Mouse (Mus musculus): ENCODE measurements around the gene Matn4. TPM values are rescaled to one million over a fixed set of nuclear protein-coding genes. Genes with fewer than 3 reads are reported as not detected.

Matn4 gene
- polyA plus RNA-seq, 2 experiments = 0.44 TPM; not detected in 1

DNA sequence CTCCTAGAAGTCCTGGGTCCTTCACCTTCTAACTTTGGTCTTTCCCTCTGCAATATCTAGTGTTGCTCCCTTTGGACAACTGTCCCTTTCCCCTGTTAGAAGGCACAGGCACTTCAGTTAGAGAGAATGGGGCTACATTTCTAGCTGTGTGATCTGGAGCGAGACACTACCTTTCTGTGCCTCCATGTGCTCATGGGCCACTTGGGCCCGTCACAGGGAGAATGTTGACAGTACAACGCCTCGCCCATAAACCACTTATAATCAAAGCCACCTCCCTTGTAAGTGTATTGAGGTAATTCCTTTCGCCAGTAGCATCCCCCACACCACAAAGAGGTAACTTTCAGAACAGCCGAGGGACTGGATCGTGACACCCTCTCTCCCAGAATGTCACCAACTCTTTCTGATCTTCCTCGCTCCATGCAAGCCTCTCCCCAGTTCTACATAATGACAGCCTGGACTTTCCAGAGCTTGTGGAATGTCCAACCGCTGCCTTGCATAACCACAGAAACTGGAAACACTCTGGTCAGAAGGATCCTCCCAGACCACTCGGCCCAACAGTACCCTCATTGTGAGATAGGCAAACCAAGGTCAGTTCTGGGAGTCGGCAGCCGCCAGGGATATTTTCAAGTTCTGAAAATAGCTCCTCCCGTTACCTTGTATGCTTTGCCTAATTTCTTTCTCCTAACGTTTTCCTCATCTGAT, 44.5 kb upstream of the Matn4 start:
- Histone ChIP-seq H3K4me2 (ENCODE audit: low read depth) (no peak overlapping the region), H3K9me3 (ENCODE audit: control insufficient read depth, low read length) (no peaks in the 10 kb centered on the region), H3K27me3 (ENCODE audit: control insufficient read depth, insufficient read depth, low read length) (peaks cover 3% of the 10 kb centered on the region; the same call in 1 of the 2 replicates), H3K27ac (no peak overlapping the region), H3K9ac (replicated peaks) (no peak overlapping the region), H3K36me3 (replicated peaks; ENCODE audit: control insufficient read depth, insufficient read depth, low read depth) (no peaks in the 10 kb centered on the region), H3K4me1 (replicated peaks; ENCODE audit: control insufficient read depth in 2 of 2, insufficient read depth in 2 of 2, low read length in 1 of 2) (peaks cover 0 to 3% of the 10 kb centered on the region in 2 experiments; a peak in 2 of 4 replicates), H3K4me3 (ENCODE audit: insufficient read depth in 1 of 2, low read depth in 2 of 2, low read length in 2 of 2) (no peak overlapping the region)
- WGBS (ENCODE audit: insufficient replicate concordance) = 67% methylated on average over 14 of the region's 14 CpGs
- TF ChIP-seq CTCF (IDR thresholded peaks at IDR 0.05; ENCODE audit: low read depth) (no peak), EP300 (IDR thresholded peaks at IDR 0.05; ENCODE audit: low read depth) (no peak)
- DNase-seq (ENCODE audit: low read depth in 3 of 3, low spot score in 3 of 3) (no peak), ATAC-seq (ENCODE audit: insufficient read depth) (no peak)

DNA sequence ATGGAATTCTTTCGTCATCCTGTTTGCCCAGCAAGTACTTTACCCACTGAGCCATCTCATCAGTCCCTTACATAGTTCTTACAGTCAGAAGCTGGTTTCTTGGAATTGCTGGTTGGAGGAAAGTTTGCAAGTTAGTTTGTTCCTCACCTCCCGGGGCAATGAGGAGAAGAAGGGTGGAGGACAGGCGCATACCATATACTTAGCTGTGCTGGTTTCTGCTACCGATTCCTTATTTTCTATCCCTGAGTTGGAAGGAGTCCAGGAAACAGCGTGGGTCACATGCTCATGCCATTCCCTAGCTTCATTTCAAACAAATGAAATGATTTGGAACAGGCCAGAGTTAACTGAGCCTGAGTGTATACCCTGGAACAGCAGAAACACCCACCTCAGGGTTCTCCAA, 44.0 kb upstream of the Matn4 start:
- no peak overlapping the region for H3K4me3 ChIP-seq (ENCODE audit: insufficient read depth in 1 of 2, low read depth in 2 of 2, low read length in 2 of 2)
- peaks cover 6% of the 10 kb centered on the region for H3K27me3 ChIP-seq (ENCODE audit: control insufficient read depth, insufficient read depth, low read length)
- H3K4me1 ChIP-seq (replicated peaks; ENCODE audit: control insufficient read depth in 2 of 2, insufficient read depth in 2 of 2, low read length in 1 of 2) = peaks cover 0 to under 1% of the 10 kb centered on the region in 2 experiments; a peak in 2 of 4 replicates
- H3K9ac ChIP-seq (replicated peaks) = no peak overlapping the region
- 60% methylated on average over 5 of the region's 5 CpGs for WGBS (ENCODE audit: insufficient replicate concordance)
- H3K36me3 ChIP-seq (replicated peaks; ENCODE audit: control insufficient read depth, insufficient read depth, low read depth) = no peaks in the 10 kb centered on the region
- ATAC-seq (ENCODE audit: insufficient read depth) = no peak
- H3K9me3 ChIP-seq (ENCODE audit: control insufficient read depth, low read length) = no peaks in the 10 kb centered on the region
- no peak for DNase-seq (ENCODE audit: low read depth in 3 of 3, low spot score in 3 of 3)
- H3K4me2 ChIP-seq (ENCODE audit: low read depth) = no peak overlapping the region
- H3K27ac ChIP-seq = no peak overlapping the region
- TF ChIP-seq CTCF (IDR thresholded peaks at IDR 0.05; ENCODE audit: low read depth) = no peak
- no peak for TF ChIP-seq EP300 (IDR thresholded peaks at IDR 0.05; ENCODE audit: low read depth)

DNA sequence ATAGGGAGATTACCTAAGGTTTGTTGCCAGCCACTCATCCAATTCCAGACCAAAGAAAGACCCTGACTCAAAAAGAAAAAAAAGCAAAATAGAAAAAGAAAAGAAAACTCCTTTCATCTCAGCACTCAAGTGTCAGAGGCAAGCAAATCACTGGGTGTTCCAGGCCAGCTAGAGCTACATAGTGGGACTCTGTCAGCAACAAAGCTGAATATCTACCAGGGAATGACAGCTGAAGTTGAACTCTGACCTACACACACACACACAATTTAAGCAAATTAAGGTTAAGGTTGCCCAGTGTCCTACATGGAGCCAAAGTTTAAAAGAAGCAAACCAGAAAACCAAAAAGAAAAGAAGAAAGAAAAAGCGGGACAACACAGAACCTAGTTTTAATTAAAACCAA, 43.2 kb upstream of the Matn4 start:
- Histone ChIP-seq H3K9ac (replicated peaks) (no peak overlapping the region), H3K4me1 (replicated peaks; ENCODE audit: control insufficient read depth in 2 of 2, insufficient read depth in 2 of 2, low read length in 1 of 2) (peaks cover 0 to 4% of the 10 kb centered on the region in 2 experiments; a peak in 1 of 4 replicates), H3K4me3 (ENCODE audit: insufficient read depth in 1 of 2, low read depth in 2 of 2, low read length in 2 of 2) (no peak overlapping the region), H3K36me3 (replicated peaks; ENCODE audit: control insufficient read depth, insufficient read depth, low read depth) (no peaks in the 10 kb centered on the region), H3K27me3 (ENCODE audit: control insufficient read depth, insufficient read depth, low read length) (peaks cover 14% of the 10 kb centered on the region), H3K9me3 (ENCODE audit: control insufficient read depth, low read length) (no peaks in the 10 kb centered on the region), H3K27ac (no peak overlapping the region), H3K4me2 (ENCODE audit: low read depth) (no peak overlapping the region)
- 77% methylated on average over 1 of the region's 1 CpGs for WGBS (ENCODE audit: insufficient replicate concordance)
- DNase-seq (ENCODE audit: low read depth in 3 of 3, low spot score in 3 of 3) (no peak), ATAC-seq (ENCODE audit: insufficient read depth) (no peak)
- TF ChIP-seq CTCF (IDR thresholded peaks at IDR 0.05; ENCODE audit: low read depth) = no peak
- TF ChIP-seq EP300 (IDR thresholded peaks at IDR 0.05; ENCODE audit: low read depth) = no peak

DNA sequence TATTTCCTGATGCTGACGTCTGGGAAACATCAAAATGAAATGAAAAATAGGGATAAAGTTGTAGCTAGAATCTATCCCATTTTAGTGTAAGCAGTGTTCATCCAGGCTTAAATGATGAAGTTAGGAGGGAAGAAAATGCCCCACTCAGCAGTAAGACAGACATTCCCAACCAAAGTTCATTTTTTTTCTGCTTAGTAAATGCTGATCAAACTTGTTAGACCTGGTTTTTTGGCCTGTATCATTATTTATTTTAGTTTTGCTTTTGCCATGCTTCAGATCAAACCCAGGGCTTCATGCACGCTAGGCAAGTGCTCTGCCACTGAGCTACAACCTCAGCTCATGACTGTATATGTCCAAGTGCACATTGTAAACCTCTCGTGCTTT, 41.1 kb upstream of the Matn4 start:
- H3K27me3 ChIP-seq (ENCODE audit: control insufficient read depth, insufficient read depth, low read length) = peaks cover 30% of the 10 kb centered on the region
- 41% methylated on average over 3 of the region's 3 CpGs for WGBS (ENCODE audit: insufficient replicate concordance)
- no peaks in the 10 kb centered on the region for H3K36me3 ChIP-seq (replicated peaks; ENCODE audit: control insufficient read depth, insufficient read depth, low read depth)
- no peak overlapping the region for H3K4me2 ChIP-seq (ENCODE audit: low read depth)
- no peak overlapping the region for H3K9ac ChIP-seq (replicated peaks)
- no peak overlapping the region for H3K27ac ChIP-seq
- no peaks in the 10 kb centered on the region for H3K9me3 ChIP-seq (ENCODE audit: control insufficient read depth, low read length)
- DNase-seq (ENCODE audit: low read depth in 3 of 3, low spot score in 3 of 3) (no peak), ATAC-seq (ENCODE audit: insufficient read depth) (no peak)
- TF ChIP-seq EP300 (IDR thresholded peaks at IDR 0.05; ENCODE audit: low read depth) = no peak
- TF ChIP-seq CTCF (IDR thresholded peaks at IDR 0.05; ENCODE audit: low read depth) = no peak
- H3K4me3 ChIP-seq (ENCODE audit: insufficient read depth in 1 of 2, low read depth in 2 of 2, low read length in 2 of 2) = no peak overlapping the region
- peaks cover 0 to 4% of the 10 kb centered on the region in 2 experiments; a peak in 1 of 4 replicates for H3K4me1 ChIP-seq (replicated peaks; ENCODE audit: control insufficient read depth in 2 of 2, insufficient read depth in 2 of 2, low read length in 1 of 2)

DNA sequence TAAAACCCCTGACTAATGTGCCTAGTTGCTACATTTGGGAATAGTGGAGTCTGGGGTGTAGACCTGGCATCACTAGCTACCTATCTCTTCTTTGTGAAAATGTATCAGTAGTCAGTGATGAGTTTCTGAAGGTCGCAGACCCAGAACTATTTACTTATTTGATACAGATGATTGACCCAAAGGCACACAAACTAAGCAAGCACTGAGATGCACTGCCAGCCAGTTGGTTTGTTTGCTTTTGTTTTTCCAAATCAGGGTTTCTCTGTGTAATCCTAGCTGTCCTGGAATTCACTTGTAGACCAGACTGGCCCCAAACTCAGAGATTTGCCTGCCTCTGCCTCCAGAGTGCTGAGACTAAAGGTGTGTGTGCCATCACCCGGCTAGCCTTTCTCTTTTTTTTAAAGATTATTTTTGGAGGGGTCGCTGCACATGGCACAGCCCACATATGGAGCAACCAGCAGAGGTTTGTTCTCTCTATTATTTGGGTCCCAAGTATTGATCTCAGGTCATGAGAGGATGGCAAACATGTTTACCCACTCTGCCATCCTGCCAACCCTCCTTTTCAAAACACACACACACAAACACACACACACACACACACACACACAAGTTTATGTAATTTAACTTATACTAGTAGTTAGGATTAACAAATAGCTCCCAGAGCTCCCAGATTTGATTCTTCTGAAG, 40.6 kb upstream of the Matn4 start:
- ATAC-seq (ENCODE audit: insufficient read depth) = no peak
- no peak for DNase-seq (ENCODE audit: low read depth in 3 of 3, low spot score in 3 of 3)
- no peaks in the 10 kb centered on the region for H3K9me3 ChIP-seq (ENCODE audit: control insufficient read depth, low read length)
- no peak for TF ChIP-seq CTCF (IDR thresholded peaks at IDR 0.05; ENCODE audit: low read depth)
- 51% methylated on average over 3 of the region's 3 CpGs for WGBS (ENCODE audit: insufficient replicate concordance)
- peaks cover 31% of the 10 kb centered on the region for H3K27me3 ChIP-seq (ENCODE audit: control insufficient read depth, insufficient read depth, low read length)
- H3K36me3 ChIP-seq (replicated peaks; ENCODE audit: control insufficient read depth, insufficient read depth, low read depth) = no peaks in the 10 kb centered on the region
- H3K9ac ChIP-seq (replicated peaks) = no peak overlapping the region
- peaks cover 0 to 4% of the 10 kb centered on the region in 2 experiments; a peak in 1 of 4 replicates for H3K4me1 ChIP-seq (replicated peaks; ENCODE audit: control insufficient read depth in 2 of 2, insufficient read depth in 2 of 2, low read length in 1 of 2)
- no peak overlapping the region for H3K4me2 ChIP-seq (ENCODE audit: low read depth)
- no peak overlapping the region for H3K27ac ChIP-seq
- no peak overlapping the region for H3K4me3 ChIP-seq (ENCODE audit: insufficient read depth in 1 of 2, low read depth in 2 of 2, low read length in 2 of 2)
